Comparison of ENCODE assay signal across 13 mouse cellular contexts in the genomic region with DNA sequence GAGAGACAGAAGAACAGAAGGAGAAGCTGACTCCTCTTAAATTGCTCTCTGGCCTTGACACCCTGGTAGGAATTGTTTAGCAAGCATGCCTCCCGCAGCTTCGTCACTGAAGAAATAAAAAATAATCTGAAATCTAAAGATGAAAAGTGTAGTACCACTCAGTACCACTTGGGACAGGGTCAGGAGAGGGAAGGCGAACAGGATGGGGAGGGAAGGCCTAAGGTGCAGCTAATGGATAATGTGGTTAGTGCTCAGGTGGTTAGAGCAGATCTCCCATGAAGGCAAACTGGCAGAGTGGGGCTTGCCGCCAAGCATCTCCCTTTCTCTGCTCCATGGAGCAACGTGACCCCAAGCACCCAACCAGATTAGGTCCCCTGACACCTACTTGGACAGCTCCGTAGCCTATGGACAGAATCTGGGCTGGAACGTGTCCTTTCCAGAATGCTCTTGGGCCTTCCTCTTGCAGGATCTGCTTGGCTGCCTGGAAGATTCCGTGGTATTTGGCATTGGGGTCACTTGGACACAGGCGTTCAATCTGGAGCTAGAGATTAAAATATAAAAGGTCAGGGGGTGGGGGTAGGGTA. TPM values are rescaled to one million over a fixed set of nuclear protein-coding genes. Genes with fewer than 3 reads are reported as not detected.
A peak's percentile ranks its signal among the peaks of the same experiment; 100 is the strongest.
DNase-seq lines count a peak whose midpoint lies in the region; TF ChIP-seq lines count a peak whose summit lies in the region.
"Had no signal": no experiment of that assay in that cellular context is flagged by ENCODE, and none has a peak within 500 bp of the region (broad histone marks: within the 10 kb centered on the region; RNA-seq: fewer than 3 reads in every experiment).

No protein-coding gene starts in this region.

- H3K4me3 ChIP-seq in layer of hippocampus, adult 2 months, result no peak overlapping the region
- H3K4me3 ChIP-seq: forebrain, embryonic 13.5 days; hindbrain, embryonic 15.5 days; limb, embryonic 15.5 days; midbrain, embryonic 12.5 days had no signal

- no peak overlapping the region for H3K27ac ChIP-seq in layer of hippocampus, adult 2 months
- H3K27ac ChIP-seq: forebrain, embryonic 13.5 days; hindbrain, embryonic 15.5 days; limb, embryonic 15.5 days; midbrain, embryonic 12.5 days had no signal

- DNase-seq in adrenal gland, postnatal 14 days, result peak; percentile 54
- DNase-seq in adrenal gland, postnatal 4 days (ENCODE audit: low spot score in 2 of 2), result no peak
- DNase-seq in layer of hippocampus, adult 2 months (ENCODE audit: low spot score in 2 of 2), result no peak
- DNase-seq in layer of hippocampus, postnatal 14 days (ENCODE audit: low spot score in 2 of 2), result no peak
- DNase-seq in ES-CJ7 (ENCODE audit: low read depth, low spot score), result peak; percentile 61
- peak; percentile 70 for DNase-seq in induced T-regulatory cell, adult 2 months (ENCODE audit: low read depth)
- no peak for DNase-seq in right cerebral cortex, postnatal 10 days (ENCODE audit: low spot score in 2 of 2)
- DNase-seq in ovary, postnatal 36 days (ENCODE audit: low spot score), result no peak
- DNase-seq: layer of hippocampus, adult 9-11 months had no signal

- peak; percentile 75 for TF ChIP-seq CTCF in layer of hippocampus, adult 2 months (conservative IDR thresholded peaks at IDR 0.05)

RNA-seq across cellular contexts. Expression of gene Slc25a19, which starts 4.5 kb away (rescaled TPM):
- 181 and 188 TPM in 2 replicates for total RNA-seq in adrenal gland, postnatal 14 days (2021)
- 10 to 100 TPM; 58.4 to 69.9 TPM for total RNA-seq in adrenal gland, postnatal 4 days (2021)
- 10 to 100 TPM; 60.4 to 66.6 TPM for total RNA-seq in layer of hippocampus, adult 2 months (2021)
- total RNA-seq in layer of hippocampus, postnatal 14 days (2021), result 10 to 100 TPM; 54.0 to 57.1 TPM

RNA-seq across cellular contexts. Expression of gene Mif4gd, which starts 10.8 kb away (rescaled TPM):
- 98.2 and 112 TPM in 2 replicates for total RNA-seq in adrenal gland, postnatal 14 days (2021)
- total RNA-seq in adrenal gland, postnatal 4 days (2021), result 100 to 1,000 TPM; 150 to 165 TPM
- total RNA-seq in layer of hippocampus, adult 2 months (2021), result 10 to 100 TPM; 19.5 to 22.5 TPM
- 10 to 100 TPM; 22.5 to 23.5 TPM for total RNA-seq in layer of hippocampus, postnatal 14 days (2021)

RNA-seq across cellular contexts. Expression of gene Gga3, which starts 19.7 kb away (rescaled TPM):
- 19.5 and 23.8 TPM in 2 replicates for total RNA-seq in adrenal gland, postnatal 14 days (2021)
- 10 to 100 TPM; 29.1 to 34.6 TPM for total RNA-seq in adrenal gland, postnatal 4 days (2021)
- 10 to 100 TPM; 67.9 to 91.9 TPM for total RNA-seq in layer of hippocampus, adult 2 months (2021)
- 10 to 100 TPM; 57.0 to 69.8 TPM for total RNA-seq in layer of hippocampus, postnatal 14 days (2021)

RNA-seq across cellular contexts. Expression of gene Mrps7, which starts 19.9 kb away (rescaled TPM):
- 81.0 and 87.7 TPM in 2 replicates for total RNA-seq in adrenal gland, postnatal 14 days (2021)
- total RNA-seq in adrenal gland, postnatal 4 days (2021), result 10 to 100 TPM; 72.9 to 77.3 TPM
- total RNA-seq in layer of hippocampus, adult 2 months (2021), result 10 to 100 TPM; 50.4 to 50.8 TPM
- total RNA-seq in layer of hippocampus, postnatal 14 days (2021), result 10 to 100 TPM; 53.1 to 56.4 TPM

RNA-seq across cellular contexts. Expression of gene Nup85, which starts 59.3 kb away (rescaled TPM):
- total RNA-seq in adrenal gland, postnatal 14 days (2021), result 40.7 and 52.8 TPM in 2 replicates
- total RNA-seq in adrenal gland, postnatal 4 days (2021), result 10 to 100 TPM; 68.9 to 73.6 TPM
- total RNA-seq in layer of hippocampus, adult 2 months (2021), result 10 to 100 TPM; 48.7 to 49.3 TPM
- 10 to 100 TPM; 43.4 to 47.1 TPM for total RNA-seq in layer of hippocampus, postnatal 14 days (2021)

Comparison
In these comparisons a context has a peak if more than half of its experiments do, and no peak if none do; other contexts are left out.
1. DNase-seq: peak in adrenal gland, postnatal 14 days (single experiment), ES-CJ7 (single experiment) and induced T-regulatory cell, adult 2 months (single experiment); none in adrenal gland, postnatal 4 days (0 of 2), layer of hippocampus, adult 2 months (0 of 2), layer of hippocampus, postnatal 14 days (0 of 2), right cerebral cortex, postnatal 10 days (0 of 2) and ovary, postnatal 36 days (single experiment).